Mouse (Mus musculus) intestine, postnatal 0 days (tissue): ENCODE measurements around the gene Dusp6. TPM values are rescaled to one million over a fixed set of nuclear protein-coding genes. Genes with fewer than 3 reads are reported as not detected.

ENCODE experiments used
- ATAC-seq: fragments of 200-750 bp; cut with Nextera tagmentation; 2 replicates; pipeline ENCODE4 v1.8.0; 2017; ENCODE audit warnings: mild to moderate bottlenecking, moderate TSS enrichment, moderate library complexity
- H3K27ac ChIP-seq: fragments of 300-500 bp; sonication (generic); 2 replicates; pipeline ENCODE4 v1.5.1; 2014; ENCODE audit warnings: mild to moderate bottlenecking, low read depth, low read length, moderate library complexity
- H3K27me3 ChIP-seq: fragments of 300-500 bp; sonication (generic); replicated peaks from 2 replicates; pipeline ENCODE4 v1.6.1; 2014; ENCODE audit warnings: low read length, mixed read lengths; ENCODE audit not compliant: control insufficient read depth, insufficient read depth
- H3K36me3 ChIP-seq: fragments of 300-500 bp; sonication (generic); 2 replicates; pipeline ENCODE4 v1.6.1; 2014; ENCODE audit warnings: mild to moderate bottlenecking, moderate library complexity; ENCODE audit not compliant: control insufficient read depth, insufficient read depth
- H3K4me1 ChIP-seq: fragments of 300-500 bp; sonication (generic); replicated peaks from 2 replicates; pipeline ENCODE4 v1.6.1; 2014; ENCODE audit warnings: antibody characterized with exemption, low read length, mixed read lengths; ENCODE audit not compliant: control insufficient read depth, insufficient read depth
- H3K4me2 ChIP-seq: fragments of 300-500 bp; sonication (generic); replicated peaks from 2 replicates; pipeline ENCODE4 v1.6.1; 2014; ENCODE audit warnings: low read depth, mild to moderate bottlenecking, moderate library complexity
- H3K4me3 ChIP-seq: fragments of 300-500 bp; sonication (generic); 2 replicates; pipeline ENCODE4 v1.5.1; 2014; ENCODE audit warnings: low read depth, low read length
- H3K9ac ChIP-seq: fragments of 300-500 bp; sonication (generic); 2 replicates; pipeline ENCODE4 v1.6.1; 2014; ENCODE audit warnings: mild to moderate bottlenecking, low read depth, low read length
- H3K9me3 ChIP-seq: fragments of 300-500 bp; sonication (generic); 2 replicates; pipeline ENCODE4 v1.6.1; 2016; ENCODE audit warnings: mixed run types; ENCODE audit not compliant: control insufficient read depth
- CTCF ChIP-seq: sonication (generic); IDR thresholded peaks from 2 replicates; pipeline ENCODE4 v1.5.1; 2016; ENCODE audit warnings: low read depth, mild to moderate bottlenecking, control low read depth, antibody characterized with exemption, moderate library complexity
- WGBS: fragments of 180-500 bp; shearing (Covaris S2); extraction: QIAGEN DNeasy Blood & Tissue Kit; methylation state at CpG from one replicate; pipeline ENCODE4 v1.1.7; 2014; 5-methylcytosine and 5-hydroxymethylcytosine counted together
- polyA plus RNA-seq: library from polyadenylated mRNA; unstranded; fragments of >200 nt; fragmentation: Nextera tagmentation; extraction: Ambion mirVana; gene quantifications from 2 replicates; pipeline ENCODE4 v1.2.1, GENCODE M21; 2015

Gene Dusp6
- polyA plus RNA-seq, 1 experiment from 2014 or later: 27.9 TPM

GRCm38 (mm10) chr10:99263419-99264221, 589 bp downstream of the Dusp6 start:
- Histone ChIP-seq H3K9me3 (no peaks in the 10 kb centered on the region), H3K4me1 (no peaks in the 10 kb centered on the region; the same call in none of the 2 replicates), H3K27me3 (no peaks in the 10 kb centered on the region), H3K36me3 (peaks cover 8% of the 10 kb centered on the region), H3K4me2 (peak overlapping the region; percentile 88), H3K27ac (peak overlapping the region; percentile 93), H3K4me3 (peak overlapping the region; percentile 91), H3K9ac (peak overlapping the region; percentile 82)
- peak; percentile 5; the same call in 1 of the 2 replicates for ATAC-seq
- no peak for TF ChIP-seq CTCF
- WGBS: under 1% methylated on average over 66 of the region's 66 CpGs

- Histone ChIP-seq H3K9ac (peak overlapping the region; percentile 82), H3K27ac (peak overlapping the region; percentile 93), H3K27me3 (no peaks in the 10 kb centered on the region), H3K4me3 (peak overlapping the region; percentile 91), H3K36me3 (peaks cover 8% of the 10 kb centered on the region), H3K9me3 (no peaks in the 10 kb centered on the region), H3K4me1 (no peaks in the 10 kb centered on the region; the same call in none of the 2 replicates), H3K4me2 (peak overlapping the region; percentile 88)
- no peak for ATAC-seq
- no peak for TF ChIP-seq CTCF
- 8% methylated on average over 26 of the region's 26 CpGs for WGBS
Observed at GRCm38 (mm10) chr10:99264301-99265010, 1.4 kb downstream of the Dusp6 start.

GRCm38 (mm10) chr10:99265011-99265694, 2.1 kb downstream of the Dusp6 start:
- H3K4me2 ChIP-seq: peak overlapping the region; percentile 88
- H3K36me3 ChIP-seq: peaks cover 8% of the 10 kb centered on the region
- no peaks in the 10 kb centered on the region; the same call in none of the 2 replicates for H3K4me1 ChIP-seq
- ATAC-seq: no peak
- peak overlapping the region; percentile 93; the same call in 1 of the 2 replicates for H3K27ac ChIP-seq
- WGBS: 37% methylated on average over 7 of the region's 7 CpGs
- H3K9ac ChIP-seq: peak overlapping the region; percentile 82
- no peaks in the 10 kb centered on the region for H3K9me3 ChIP-seq
- peak overlapping the region; percentile 91 for H3K4me3 ChIP-seq
- TF ChIP-seq CTCF: no peak
- no peaks in the 10 kb centered on the region for H3K27me3 ChIP-seq

GRCm38 (mm10) chr10:99266025-99266424, 3.0 kb downstream of the Dusp6 start:
- H3K4me1 ChIP-seq: no peaks in the 10 kb centered on the region; the same call in none of the 2 replicates
- peak overlapping the region; percentile 91 for H3K4me3 ChIP-seq
- ATAC-seq: no peak
- peaks cover 8% of the 10 kb centered on the region for H3K36me3 ChIP-seq
- no peaks in the 10 kb centered on the region for H3K27me3 ChIP-seq
- H3K9ac ChIP-seq: peak overlapping the region; percentile 8; the same call in 1 of the 2 replicates
- 55% methylated on average over 14 of the region's 14 CpGs for WGBS
- peak overlapping the region; percentile 93; the same call in 1 of the 2 replicates for H3K27ac ChIP-seq
- H3K4me2 ChIP-seq: peak overlapping the region; percentile 88
- TF ChIP-seq CTCF: no peak
- H3K9me3 ChIP-seq: no peaks in the 10 kb centered on the region

- Histone ChIP-seq H3K4me3 (no peak overlapping the region), H3K9ac (no peak overlapping the region), H3K4me2 (no peak overlapping the region), H3K4me1 (no peaks in the 10 kb centered on the region; the same call in none of the 2 replicates), H3K27ac (no peak overlapping the region), H3K36me3 (peaks cover 8% of the 10 kb centered on the region), H3K27me3 (no peaks in the 10 kb centered on the region), H3K9me3 (no peaks in the 10 kb centered on the region)
- TF ChIP-seq CTCF: no peak
- ATAC-seq: no peak
- 58% methylated on average over 1 of the region's 1 CpGs for WGBS
Observed at GRCm38 (mm10) chr10:99267621-99268020, 4.6 kb downstream of the Dusp6 start.
